Mouse (Mus musculus) bone marrow, adult 2 months (tissue): ENCODE results near the gene Vcan. TPM values are rescaled to one million over a fixed set of nuclear protein-coding genes. Genes with fewer than 3 reads are reported as not detected.

Experiments used
- H3K27ac ChIP-seq: fragments of 200-500 bp; 2 replicates; pipeline ENCODE4 v1.5.1; 2012; ENCODE audit warnings: low read depth, mild to moderate bottlenecking, control low read depth, inconsistent platforms, low read length; ENCODE audit not compliant: control insufficient read depth, poor library complexity, insufficient read depth
- H3K4me1 ChIP-seq: fragments of 200-500 bp; 2 replicates; pipeline ENCODE4 v1.6.1; 2011; ENCODE audit warnings: low read length; ENCODE audit not compliant: control insufficient read depth, insufficient read depth
- H3K4me3 ChIP-seq: fragments of 200-500 bp; replicated peaks from 2 replicates; pipeline ENCODE3; 2011; ENCODE audit warnings: mild to moderate bottlenecking, low read depth, low read length, control low read depth; ENCODE audit not compliant: control insufficient read depth
- CTCF ChIP-seq: fragments of 200-500 bp; IDR thresholded peaks from 2 replicates; pipeline ENCODE4 v1.5.1; 2011; ENCODE audit warnings: low read length, control low read depth; ENCODE audit not compliant: control insufficient read depth, insufficient read depth
- POLR2A ChIP-seq: fragments of 200-500 bp; IDR thresholded peaks from 2 replicates; pipeline ENCODE4 v1.6.1; 2011; ENCODE audit warnings: low read depth, mild to moderate bottlenecking, control low read depth, low read length, borderline replicate concordance; ENCODE audit not compliant: control insufficient read depth
- WGBS: fragments of 180-500 bp; shearing (Covaris S2); methylation state at CpG from one replicate; pipeline ENCODE4 v1.1.7; 2018; 5-methylcytosine and 5-hydroxymethylcytosine counted together
- polyA plus RNA-seq: library from polyadenylated mRNA; stranded (reverse); fragments of >200 nt; gene quantifications from 2 replicates; pipeline ENCODE4 v1.2.4, GENCODE M21; 2011; ENCODE audit warnings: low replicate concordance; ENCODE audit not compliant: missing spikeins, insufficient read depth, insufficient read length

Gene Vcan
- polyA plus RNA-seq, 1 experiment = 3.5 TPM

- no peak overlapping the region for H3K4me3 ChIP-seq
- TF ChIP-seq CTCF (no peak), POLR2A (no peak)
- WGBS = 91% methylated on average over 11 of the region's 11 CpGs
- H3K4me1 ChIP-seq = no peaks in the 10 kb centered on the region
- H3K27ac ChIP-seq = no peak overlapping the region
Measured at GRCm38 (mm10) chr13:89657046-89657445, 85.3 kb downstream of the Vcan start.

- Histone ChIP-seq H3K27ac (no peak overlapping the region), H3K4me3 (no peak overlapping the region), H3K4me1 (no peaks in the 10 kb centered on the region)
- TF ChIP-seq CTCF (no peak), POLR2A (no peak)
- WGBS = 33% methylated on average over 2 of the region's 2 CpGs
Measured at GRCm38 (mm10) chr13:89653279-89653678, 89.0 kb downstream of the Vcan start.

- Histone ChIP-seq H3K27ac (no peak overlapping the region), H3K4me1 (no peaks in the 10 kb centered on the region), H3K4me3 (no peak overlapping the region)
- 10% methylated on average over 1 of the region's 1 CpGs for WGBS
- TF ChIP-seq POLR2A = no peak
- no peak for TF ChIP-seq CTCF
Measured at GRCm38 (mm10) chr13:89652773-89653172, 89.5 kb downstream of the Vcan start.

- WGBS = 89% methylated on average over 2 of the region's 2 CpGs
- no peaks in the 10 kb centered on the region for H3K4me1 ChIP-seq
- TF ChIP-seq POLR2A (no peak), CTCF (no peak)
Measured at GRCm38 (mm10) chr13:89645589-89645988, 96.7 kb downstream of the Vcan start.

GRCm38 (mm10) chr13:89637012-89637411, 105.3 kb downstream of the Vcan start:
- 72% methylated on average over 3 of the region's 3 CpGs for WGBS
- TF ChIP-seq POLR2A = no peak
- no peak for TF ChIP-seq CTCF

More at GRCm38 (mm10) chr13:89645589-89645988, 96.7 kb downstream of the Vcan start:
- Histone ChIP-seq H3K4me3 (no peak overlapping the region), H3K27ac (no peak overlapping the region)

GRCm38 (mm10) chr13:89634137-89634683, 108.1 kb downstream of the Vcan start:
- no peak overlapping the region for H3K27ac ChIP-seq
- 30% methylated on average over 4 of the region's 4 CpGs for WGBS
- TF ChIP-seq POLR2A = no peak
- 0 out of 2 replicates have a peak, but pooled peaks have one; percentile 6 for TF ChIP-seq CTCF
- no peaks in the 10 kb centered on the region for H3K4me1 ChIP-seq
- H3K4me3 ChIP-seq = no peak overlapping the region

More at GRCm38 (mm10) chr13:89637012-89637411, 105.3 kb downstream of the Vcan start:
- Histone ChIP-seq H3K27ac (no peak overlapping the region), H3K4me3 (no peak overlapping the region), H3K4me1 (no peaks in the 10 kb centered on the region)

GRCm38 (mm10) chr13:89619064-89619463, 123.2 kb downstream of the Vcan start:
- no peak for TF ChIP-seq CTCF
- TF ChIP-seq POLR2A = no peak
- Histone ChIP-seq H3K4me3 (no peak overlapping the region), H3K4me1 (no peaks in the 10 kb centered on the region), H3K27ac (no peak overlapping the region)
- WGBS = 71% methylated on average over 3 of the region's 3 CpGs

- Histone ChIP-seq H3K4me1 (no peaks in the 10 kb centered on the region), H3K4me3 (no peak overlapping the region), H3K27ac (no peak overlapping the region)
- TF ChIP-seq POLR2A (no peak), CTCF (no peak)
- WGBS = 71% methylated on average over 3 of the region's 3 CpGs
Measured at GRCm38 (mm10) chr13:89607399-89607798, 134.9 kb downstream of the Vcan start.

Other genes starting within 250 kb of the Vcan start
- gene Hapln1, start 202.7 kb downstream of the Vcan start, polyA plus RNA-seq = 0.25 TPM in 1 of 2 replicates, not detected in the other